Mouse (Mus musculus): ENCODE measurements around the gene Rreb1. TPM values are rescaled to one million over a fixed set of nuclear protein-coding genes. Genes with fewer than 3 reads are reported as not detected.
"Not testable (repeated sequence)": the region's sequence is repeated elsewhere in the genome, so short reads cannot be mapped to it uniquely, and the experiment has no call there.

Rreb1 gene
- polyA plus RNA-seq, 1 experiment from 2014 or later, result 20.6 TPM

GRCm38 (mm10) chr13:37830256-37830655 is 52.1 kb downstream of the Rreb1 start:
- Histone ChIP-seq H3K4me2 (ENCODE audit: low read depth, low read length) (no peak overlapping the region), H3K27me3 (ENCODE audit: control insufficient read depth, insufficient read depth, low read depth, low read length) (no peaks in the 10 kb centered on the region), H3K4me3 (ENCODE audit: low read length) (no peak overlapping the region), H3K27ac (ENCODE audit: low read length) (peak overlapping the region; percentile 75), H3K9me3 (ENCODE audit: control insufficient read depth, low read length) (no peaks in the 10 kb centered on the region), H3K4me1 (replicated peaks; ENCODE audit: control insufficient read depth, insufficient read depth, low read length) (peaks cover 56% of the 10 kb centered on the region), H3K9ac (ENCODE audit: low read length) (peak overlapping the region; percentile 43; the same call in 1 of the 2 replicates), H3K36me3 (ENCODE audit: control insufficient read depth, insufficient read depth, low read length) (no peaks in the 10 kb centered on the region)
- ATAC-seq (ENCODE audit: low read depth), result no peak
- WGBS, result 72% methylated on average over 2 of the region's 2 CpGs

GRCm38 (mm10) chr13:37830874-37831311 is 52.7 kb downstream of the Rreb1 start:
- Histone ChIP-seq H3K36me3 (ENCODE audit: control insufficient read depth, insufficient read depth, low read length) (no peaks in the 10 kb centered on the region), H3K9ac (ENCODE audit: low read length) (peak overlapping the region; percentile 43), H3K4me3 (ENCODE audit: low read length) (no peak overlapping the region), H3K9me3 (ENCODE audit: control insufficient read depth, low read length) (no peaks in the 10 kb centered on the region), H3K27me3 (ENCODE audit: control insufficient read depth, insufficient read depth, low read depth, low read length) (no peaks in the 10 kb centered on the region), H3K4me1 (replicated peaks; ENCODE audit: control insufficient read depth, insufficient read depth, low read length) (peaks cover 54% of the 10 kb centered on the region), H3K27ac (ENCODE audit: low read length) (peak overlapping the region; percentile 75), H3K4me2 (ENCODE audit: low read depth, low read length) (0 out of 2 replicates have a peak overlapping the region, but pooled peaks have one; percentile 17)
- 40% methylated on average over 4 of the region's 4 CpGs for WGBS
- ATAC-seq (ENCODE audit: low read depth), result peak; percentile 16; the same call in 1 of the 2 replicates

DNA sequence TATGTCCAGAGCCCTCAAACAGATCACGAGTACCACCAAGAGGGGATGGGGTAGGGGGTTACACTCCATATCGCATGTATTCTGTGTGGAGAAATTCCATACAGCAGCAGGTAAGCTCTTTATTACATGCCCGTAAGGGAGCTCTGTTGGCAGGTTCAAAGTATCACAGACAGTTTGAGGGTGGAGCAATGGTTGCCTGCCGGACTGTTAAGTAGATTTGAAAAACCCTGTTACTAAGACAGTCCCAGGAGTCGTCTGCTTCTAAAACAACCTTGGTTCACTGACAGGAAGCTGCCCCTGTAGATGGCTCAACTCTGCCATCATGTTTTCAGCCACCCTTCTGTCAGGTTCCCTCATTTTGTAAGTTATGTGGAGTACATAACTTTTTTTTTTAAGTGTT is 54.3 kb downstream of the Rreb1 start:
- Histone ChIP-seq H3K4me1 (replicated peaks; ENCODE audit: control insufficient read depth, insufficient read depth, low read length) (peaks cover 56% of the 10 kb centered on the region), H3K27ac (ENCODE audit: low read length) (peak overlapping the region; percentile 81; the same call in 1 of the 2 replicates), H3K9me3 (ENCODE audit: control insufficient read depth, low read length) (no peaks in the 10 kb centered on the region), H3K27me3 (ENCODE audit: control insufficient read depth, insufficient read depth, low read depth, low read length) (no peaks in the 10 kb centered on the region), H3K9ac (ENCODE audit: low read length) (no peak overlapping the region; the same call in 1 of the 2 replicates), H3K36me3 (ENCODE audit: control insufficient read depth, insufficient read depth, low read length) (no peaks in the 10 kb centered on the region), H3K4me3 (ENCODE audit: low read length) (no peak overlapping the region), H3K4me2 (ENCODE audit: low read depth, low read length) (no peak overlapping the region)
- 42% methylated on average over 5 of the region's 5 CpGs for WGBS
- ATAC-seq (ENCODE audit: low read depth), result no peak

DNA sequence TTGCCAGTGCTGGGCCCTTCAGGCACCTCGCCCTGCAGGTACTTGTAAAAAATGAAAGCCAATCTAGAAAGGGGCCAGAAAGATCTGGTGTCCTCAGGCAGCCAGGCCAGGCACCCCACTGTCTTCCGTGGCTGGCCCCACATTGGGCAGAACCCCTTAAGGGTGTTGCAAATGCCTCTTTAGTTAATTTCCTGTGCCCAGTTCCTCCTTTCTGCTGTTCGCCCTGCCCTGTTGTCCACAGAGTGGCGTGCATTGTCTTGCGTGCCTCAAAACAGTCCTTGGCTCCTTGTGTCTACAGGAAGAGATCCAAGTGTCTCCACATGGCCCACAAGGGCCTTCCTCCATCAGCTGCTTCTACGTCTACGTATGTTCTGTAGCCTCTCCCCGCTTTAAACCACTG is 55.3 kb downstream of the Rreb1 start:
- H3K27me3 ChIP-seq (ENCODE audit: control insufficient read depth, insufficient read depth, low read depth, low read length), result no peaks in the 10 kb centered on the region
- H3K27ac ChIP-seq (ENCODE audit: low read length), result peak overlapping the region; percentile 81
- H3K4me1 ChIP-seq (replicated peaks; ENCODE audit: control insufficient read depth, insufficient read depth, low read length), result peaks cover 53% of the 10 kb centered on the region
- no peaks in the 10 kb centered on the region for H3K9me3 ChIP-seq (ENCODE audit: control insufficient read depth, low read length)
- peak overlapping the region; percentile 35; the same call in 1 of the 2 replicates for H3K9ac ChIP-seq (ENCODE audit: low read length)
- H3K36me3 ChIP-seq (ENCODE audit: control insufficient read depth, insufficient read depth, low read length), result no peaks in the 10 kb centered on the region
- no peak overlapping the region for H3K4me2 ChIP-seq (ENCODE audit: low read depth, low read length)
- no peak overlapping the region for H3K4me3 ChIP-seq (ENCODE audit: low read length)
- no peak for ATAC-seq (ENCODE audit: low read depth)
- 63% methylated on average over 8 of the region's 8 CpGs for WGBS

- no peak overlapping the region for H3K4me3 ChIP-seq (ENCODE audit: low read length)
- H3K4me2 ChIP-seq (ENCODE audit: low read depth, low read length), result no peak overlapping the region
- H3K4me1 ChIP-seq (replicated peaks; ENCODE audit: control insufficient read depth, insufficient read depth, low read length), result peaks cover 44% of the 10 kb centered on the region
- no peaks in the 10 kb centered on the region for H3K36me3 ChIP-seq (ENCODE audit: control insufficient read depth, insufficient read depth, low read length)
- H3K9me3 ChIP-seq (ENCODE audit: control insufficient read depth, low read length), result no peaks in the 10 kb centered on the region
- no peaks in the 10 kb centered on the region for H3K27me3 ChIP-seq (ENCODE audit: control insufficient read depth, insufficient read depth, low read depth, low read length)
- 95% methylated on average over 1 of the region's 1 CpGs for WGBS
- H3K27ac ChIP-seq (ENCODE audit: low read length), result no peak overlapping the region
- no peak for ATAC-seq (ENCODE audit: low read depth)
- H3K9ac ChIP-seq (ENCODE audit: low read length), result no peak overlapping the region
These were observed 57.1 kb downstream of the Rreb1 start for GRCm38 (mm10) chr13:37835296-37835695.

- not testable (repeated sequence) for H3K4me2 ChIP-seq (ENCODE audit: low read depth, low read length); H3K9me3 ChIP-seq (ENCODE audit: control insufficient read depth, low read length); H3K4me3 ChIP-seq (ENCODE audit: low read length); H3K9ac ChIP-seq (ENCODE audit: low read length); ATAC-seq (ENCODE audit: low read depth); H3K27me3 ChIP-seq (ENCODE audit: control insufficient read depth, insufficient read depth, low read depth, low read length); H3K27ac ChIP-seq (ENCODE audit: low read length); H3K36me3 ChIP-seq (ENCODE audit: control insufficient read depth, insufficient read depth, low read length)
- peaks cover 39% of the 10 kb centered on the region for H3K4me1 ChIP-seq (replicated peaks; ENCODE audit: control insufficient read depth, insufficient read depth, low read length)
- 81% methylated on average over 9 of the region's 9 CpGs for WGBS
These were observed 57.6 kb downstream of the Rreb1 start for GRCm38 (mm10) chr13:37835811-37836210.

- no peak for ATAC-seq (ENCODE audit: low read depth)
- Histone ChIP-seq H3K27me3 (ENCODE audit: control insufficient read depth, insufficient read depth, low read depth, low read length) (no peaks in the 10 kb centered on the region), H3K9me3 (ENCODE audit: control insufficient read depth, low read length) (no peaks in the 10 kb centered on the region), H3K4me3 (ENCODE audit: low read length) (no peak overlapping the region), H3K36me3 (ENCODE audit: control insufficient read depth, insufficient read depth, low read length) (no peaks in the 10 kb centered on the region), H3K4me2 (ENCODE audit: low read depth, low read length) (no peak overlapping the region), H3K4me1 (replicated peaks; ENCODE audit: control insufficient read depth, insufficient read depth, low read length) (peaks cover 23% of the 10 kb centered on the region), H3K27ac (ENCODE audit: low read length) (no peak overlapping the region), H3K9ac (ENCODE audit: low read length) (no peak overlapping the region)
- 65% methylated on average over 3 of the region's 3 CpGs for WGBS
These were observed 59.2 kb downstream of the Rreb1 start for GRCm38 (mm10) chr13:37837372-37837771.

DNA sequence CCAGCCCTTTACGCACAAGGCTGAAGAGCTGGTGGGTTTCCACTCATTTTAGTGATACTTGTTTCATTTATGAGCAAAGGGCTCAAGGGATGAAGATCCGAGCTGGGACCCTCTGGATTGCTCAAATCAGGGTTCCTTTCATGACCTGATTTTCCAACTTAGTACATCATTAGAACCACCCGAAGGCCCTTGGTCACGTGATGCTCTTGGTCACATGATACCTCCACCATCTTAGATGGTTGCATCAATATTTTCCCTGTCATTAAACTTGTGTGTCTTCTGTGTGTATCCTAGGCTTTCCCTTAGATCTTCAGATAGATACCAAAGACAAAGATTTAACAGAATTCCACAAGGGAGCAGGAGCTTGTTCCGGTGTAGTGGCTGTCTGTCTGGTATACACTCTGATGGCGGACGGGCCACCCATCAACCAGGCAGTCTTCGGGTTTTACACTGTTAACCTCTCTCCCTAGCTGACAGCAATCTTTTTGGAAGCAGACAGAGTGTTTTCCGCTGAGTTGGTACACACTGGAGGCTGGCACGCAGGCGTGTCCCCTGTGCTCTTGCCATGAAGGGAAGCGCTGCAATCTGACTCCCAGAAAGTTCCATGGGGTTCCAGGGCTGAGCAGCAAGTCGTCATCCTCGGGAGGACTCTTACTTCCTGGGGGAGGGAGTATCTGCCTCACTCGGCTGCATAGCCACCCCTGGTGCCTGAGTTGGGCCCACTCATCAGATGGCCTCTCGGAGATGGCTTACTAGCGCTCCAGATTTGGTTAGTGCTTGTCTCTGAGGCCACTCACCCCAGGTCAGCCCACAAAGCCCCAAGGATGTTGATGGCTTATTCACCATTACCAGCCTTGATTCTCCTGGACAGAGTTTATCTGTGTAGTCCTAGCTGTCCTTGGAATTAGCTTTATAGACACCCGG is 60.3 kb downstream of the Rreb1 start:
- Histone ChIP-seq H3K4me1 (replicated peaks; ENCODE audit: control insufficient read depth, insufficient read depth, low read length) (peaks cover 17% of the 10 kb centered on the region), H3K9ac (ENCODE audit: low read length) (no peak overlapping the region), H3K4me2 (ENCODE audit: low read depth, low read length) (no peak overlapping the region), H3K4me3 (ENCODE audit: low read length) (no peak overlapping the region), H3K27ac (ENCODE audit: low read length) (no peak overlapping the region), H3K36me3 (ENCODE audit: control insufficient read depth, insufficient read depth, low read length) (no peaks in the 10 kb centered on the region), H3K27me3 (ENCODE audit: control insufficient read depth, insufficient read depth, low read depth, low read length) (no peaks in the 10 kb centered on the region), H3K9me3 (ENCODE audit: control insufficient read depth, low read length) (no peaks in the 10 kb centered on the region)
- WGBS, result 89% methylated on average over 18 of the region's 18 CpGs
- no peak for ATAC-seq (ENCODE audit: low read depth)

DNA sequence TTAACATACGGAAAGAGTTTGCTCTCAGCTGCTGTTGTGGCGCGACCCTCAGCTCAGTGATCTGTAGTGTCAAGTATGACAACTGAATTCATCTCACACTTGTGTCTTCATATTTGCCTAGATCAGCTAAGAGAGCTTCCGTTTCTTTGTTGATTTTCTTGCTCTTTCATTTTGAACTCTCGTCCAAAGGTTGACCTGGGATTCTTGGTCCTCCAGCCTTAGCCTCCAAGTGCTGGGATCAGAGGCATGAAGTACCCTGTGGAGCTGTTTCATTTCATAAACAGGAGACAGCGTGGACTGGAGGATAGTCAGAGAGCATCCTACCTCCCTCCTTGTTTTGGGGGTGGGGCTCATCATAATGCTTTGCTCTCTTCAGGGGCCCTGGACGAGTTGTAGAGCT is 65.0 kb downstream of the Rreb1 start:
- 66% methylated on average over 7 of the region's 7 CpGs for WGBS
- no peaks in the 10 kb centered on the region for H3K36me3 ChIP-seq (ENCODE audit: control insufficient read depth, insufficient read depth, low read length)
- no peak for ATAC-seq (ENCODE audit: low read depth)

More for the DNA sequence above, 65.0 kb downstream of the Rreb1 start:
- peaks cover 17% of the 10 kb centered on the region for H3K4me1 ChIP-seq (replicated peaks; ENCODE audit: control insufficient read depth, insufficient read depth, low read length)
- H3K27ac ChIP-seq (ENCODE audit: low read length), result no peak overlapping the region
- no peak overlapping the region for H3K4me3 ChIP-seq (ENCODE audit: low read length)
- H3K4me2 ChIP-seq (ENCODE audit: low read depth, low read length), result no peak overlapping the region
- no peaks in the 10 kb centered on the region for H3K27me3 ChIP-seq (ENCODE audit: control insufficient read depth, insufficient read depth, low read depth, low read length)
- no peak overlapping the region for H3K9ac ChIP-seq (ENCODE audit: low read length)
- no peaks in the 10 kb centered on the region for H3K9me3 ChIP-seq (ENCODE audit: control insufficient read depth, low read length)

Data from lung, embryonic 16.5 days (tissue).